Mouse (Mus musculus) G1E (cell line): ENCODE results near the gene Elovl4. TPM values are rescaled to one million over a fixed set of nuclear protein-coding genes. Genes with fewer than 3 reads are reported as not detected.

Experiments
- ATAC-seq: 2 replicates; pipeline ENCODE4 v1.8.0; 2016; ENCODE audit warnings: mild to moderate bottlenecking; ENCODE audit not compliant: insufficient number of reproducible peaks, poor library complexity, low FRiP score, severe bottlenecking; ENCODE audit errors: extremely low read depth
- DNase-seq: peaks from one replicate; pipeline ENCODE4 v3.0.0; 2012; ENCODE audit warnings: low spot score
- H3K27me3 ChIP-seq: 2 replicates; pipeline ENCODE4 v1.6.1; 2012; ENCODE audit warnings: mild to moderate bottlenecking, low read length, inconsistent platforms; ENCODE audit not compliant: insufficient read depth
- H3K36me3 ChIP-seq: replicated peaks from 2 replicates; pipeline ENCODE3; 2012; ENCODE audit warnings: mild to moderate bottlenecking, inconsistent platforms
- H3K4me1 ChIP-seq: 2 replicates; pipeline ENCODE4 v1.6.1; 2012; ENCODE audit warnings: low read depth, low read length, inconsistent platforms, mixed read lengths; ENCODE audit not compliant: insufficient read depth
- H3K4me3 ChIP-seq: 2 replicates; pipeline ENCODE4 v1.5.1; 2012; ENCODE audit warnings: low read depth, mild to moderate bottlenecking, inconsistent platforms, low read length, moderate library complexity, mixed read lengths
- H3K9me3 ChIP-seq: replicated peaks from 2 replicates; pipeline ENCODE4 v1.6.1; 2012; ENCODE audit warnings: inconsistent platforms
- CTCF ChIP-seq: IDR thresholded peaks from 2 replicates; pipeline ENCODE4 v1.5.1; 2012; ENCODE audit warnings: low read depth, low read length, inconsistent platforms, mixed read lengths
- GATA1 ChIP-seq: IDR thresholded peaks from 2 replicates; pipeline ENCODE4 v1.6.1; 2012; ENCODE audit warnings: borderline replicate concordance, low read length, inconsistent platforms, mixed read lengths
- GATA2 ChIP-seq: IDR thresholded peaks from 2 replicates; pipeline ENCODE4 v1.6.1; 2012; ENCODE audit warnings: low read depth, low read length, inconsistent platforms, borderline replicate concordance
- POLR2AphosphoS5 ChIP-seq: IDR thresholded peaks from 2 replicates; pipeline ENCODE4 v1.6.1; 2012; ENCODE audit warnings: low read depth, low read length, inconsistent platforms; ENCODE audit not compliant: insufficient replicate concordance
- TAL1 ChIP-seq: conservative IDR thresholded peaks from 2 replicates; pipeline ENCODE4 v1.6.1; 2012; ENCODE audit warnings: low read depth, low read length, inconsistent platforms, mixed read lengths
- polyA plus RNA-seq: library from polyadenylated mRNA; stranded (reverse); fragments of >175 nt; gene quantifications from 2 replicates; pipeline ENCODE4 v1.2.3, GENCODE M21; 2012
- total RNA-seq, 2 experiments: library from RNA; stranded (forward) in 1 of 2; stranded (reverse) in 1 of 2; fragments of 200-1000 nt in 1 of 2; fragments of >200 nt in 1 of 2; fragmentation: Nextera tagmentation in 1 of 2; gene quantifications; 2 replicates each; pipeline ENCODE4 v1.2.3; 2014 to 2017

The Elovl4 gene
- total and polyA plus RNA-seq, 3 experiments: not detected

- DNase-seq (no peak), ATAC-seq (no peak)
- peaks cover 3% of the 10 kb centered on the region for H3K27me3 ChIP-seq
- H3K36me3 ChIP-seq: no peaks in the 10 kb centered on the region
- H3K4me1 ChIP-seq: no peaks in the 10 kb centered on the region
- H3K4me3 ChIP-seq: no peak overlapping the region
- no peaks in the 10 kb centered on the region for H3K9me3 ChIP-seq
- TF ChIP-seq CTCF (no peak), POLR2AphosphoS5 (no peak), GATA1 (no peak), GATA2 (no peak), TAL1 (no peak)
These were observed 8.2 kb downstream of the Elovl4 start for GRCm38 (mm10) chr9:83797898-83798297.

GRCm38 (mm10) chr9:83796875-83797274 lies 9.2 kb downstream of the Elovl4 start:
- Histone ChIP-seq H3K4me3 (no peak overlapping the region), H3K4me1 (no peaks in the 10 kb centered on the region), H3K9me3 (no peaks in the 10 kb centered on the region), H3K36me3 (no peaks in the 10 kb centered on the region), H3K27me3 (peaks cover 3% of the 10 kb centered on the region)
- TF ChIP-seq GATA1: no peak
- TF ChIP-seq GATA2: no peak
- no peak for TF ChIP-seq POLR2AphosphoS5
- TF ChIP-seq TAL1: no peak
- TF ChIP-seq CTCF: no peak
- DNase-seq (no peak), ATAC-seq (no peak)

GRCm38 (mm10) chr9:83789326-83789725 lies 16.8 kb downstream of the Elovl4 start:
- ATAC-seq (no peak), DNase-seq (no peak)
- Histone ChIP-seq H3K27me3 (0 out of 2 replicates have a peak, but pooled peaks cover 4% of the 10 kb centered on the region), H3K4me1 (no peaks in the 10 kb centered on the region), H3K36me3 (no peaks in the 10 kb centered on the region), H3K4me3 (no peak overlapping the region), H3K9me3 (no peaks in the 10 kb centered on the region)
- TF ChIP-seq POLR2AphosphoS5: no peak
- TF ChIP-seq CTCF: no peak
- no peak for TF ChIP-seq GATA2
- no peak for TF ChIP-seq GATA1
- TF ChIP-seq TAL1: no peak

- Histone ChIP-seq H3K4me3 (no peak overlapping the region), H3K27me3 (0 out of 2 replicates have a peak, but pooled peaks cover 4% of the 10 kb centered on the region), H3K4me1 (peaks cover 3% of the 10 kb centered on the region; the same call in 1 of the 2 replicates), H3K36me3 (no peaks in the 10 kb centered on the region), H3K9me3 (no peaks in the 10 kb centered on the region)
- DNase-seq (no peak), ATAC-seq (no peak)
- TF ChIP-seq GATA2 (no peak), GATA1 (no peak), CTCF (no peak), POLR2AphosphoS5 (no peak), TAL1 (no peak)
These were observed 20.6 kb downstream of the Elovl4 start for GRCm38 (mm10) chr9:83785501-83785900.

- DNase-seq (no peak), ATAC-seq (no peak)
- Histone ChIP-seq H3K36me3 (no peaks in the 10 kb centered on the region), H3K9me3 (no peaks in the 10 kb centered on the region), H3K27me3 (no peaks in the 10 kb centered on the region), H3K4me3 (no peak overlapping the region), H3K4me1 (peaks cover 3% of the 10 kb centered on the region; the same call in 1 of the 2 replicates)
- no peak for TF ChIP-seq GATA2
- no peak for TF ChIP-seq GATA1
- TF ChIP-seq CTCF: no peak
- TF ChIP-seq TAL1: no peak
- TF ChIP-seq POLR2AphosphoS5: no peak
These were observed 27.6 kb downstream of the Elovl4 start for GRCm38 (mm10) chr9:83778317-83778960.

- H3K27me3 ChIP-seq: no peaks in the 10 kb centered on the region
- no peak for DNase-seq
- H3K9me3 ChIP-seq: no peaks in the 10 kb centered on the region
- H3K4me3 ChIP-seq: no peak overlapping the region
- ATAC-seq: no peak
- no peaks in the 10 kb centered on the region for H3K36me3 ChIP-seq
- TF ChIP-seq POLR2AphosphoS5 (no peak), CTCF (no peak), GATA1 (no peak), GATA2 (no peak), TAL1 (no peak)
- no peaks in the 10 kb centered on the region for H3K4me1 ChIP-seq
These were observed 44.8 kb downstream of the Elovl4 start for GRCm38 (mm10) chr9:83761318-83761717.
